Mouse (Mus musculus) CH12.LX (cell line): Measurements from ENCODE around the gene Etv6. TPM values are rescaled to one million over a fixed set of nuclear protein-coding genes. Genes with fewer than 3 reads are reported as not detected.
A peak's percentile ranks its signal among the peaks of the same experiment; 100 is the strongest.

Experiments
- DNase-seq: peaks from one replicate; pipeline ENCODE4 v3.0.0-alpha.2; 2013; ENCODE audit errors: extremely low read depth
- H3K27ac ChIP-seq: 2 replicates; pipeline ENCODE4 v1.5.1; 2012; ENCODE audit warnings: low read depth, mild to moderate bottlenecking, control low read depth, moderate library complexity; ENCODE audit not compliant: insufficient read depth
- H3K27me3 ChIP-seq: replicated peaks from 2 replicates; pipeline ENCODE3; 2012; ENCODE audit warnings: inconsistent platforms
- H3K36me3 ChIP-seq, 2 experiments: replicated peaks in 1 of 2; 2 replicates each; pipeline versions ENCODE3 to v1.6.1; 2012; ENCODE audit warnings: inconsistent platforms in 1 of 2, low read length in 1 of 2, mild to moderate bottlenecking in 1 of 2, mixed read lengths in 1 of 2, moderate library complexity in 1 of 2; ENCODE audit not compliant: control insufficient read depth in 1 of 2, insufficient read depth in 1 of 2
- H3K4me1 ChIP-seq, 2 experiments: 2 replicates each; pipeline ENCODE4 v1.6.1; 2012; ENCODE audit warnings: inconsistent platforms in 1 of 2, moderate library complexity in 1 of 2; ENCODE audit not compliant: insufficient read depth in 2 of 2, control insufficient read depth in 1 of 2
- H3K4me2 ChIP-seq: 2 replicates; pipeline ENCODE4 v1.6.1; 2012; ENCODE audit warnings: low read depth, mild to moderate bottlenecking, control low read depth; ENCODE audit not compliant: poor library complexity, insufficient read depth, severe bottlenecking
- H3K4me3 ChIP-seq, 3 experiments: fragments of 150-350 bp in 1 of 3; sonication (generic) in 1 of 3; replicated peaks in 1 of 3; 2 replicates each; pipeline versions ENCODE3 to v1.5.1; 2011 to 2012; ENCODE audit warnings: low read depth in 2 of 3, low read length in 2 of 3, mild to moderate bottlenecking in 2 of 3, moderate library complexity in 2 of 3, control low read depth in 1 of 3, improper control_type of control experiment in 1 of 3, inconsistent platforms in 1 of 3, mixed read lengths in 1 of 3; ENCODE audit not compliant: poor library complexity in 1 of 3
- H3K79me2 ChIP-seq: replicated peaks from 2 replicates; pipeline ENCODE4 v1.6.1; 2012; ENCODE audit warnings: mild to moderate bottlenecking, moderate library complexity; ENCODE audit not compliant: control insufficient read depth, poor library complexity, insufficient read depth, severe bottlenecking; ENCODE audit errors: extremely low read depth
- H3K9ac ChIP-seq: 2 replicates; pipeline ENCODE4 v1.6.1; 2012; ENCODE audit warnings: low read depth, mild to moderate bottlenecking, control low read depth, moderate library complexity; ENCODE audit not compliant: insufficient read depth
- H3K9me3 ChIP-seq: replicated peaks from 2 replicates; pipeline ENCODE3; 2012; ENCODE audit warnings: low read length, inconsistent platforms, mixed read lengths
- BHLHE40 ChIP-seq: IDR thresholded peaks from 2 replicates; pipeline ENCODE4 v1.6.1; 2011; ENCODE audit warnings: mild to moderate bottlenecking, low read depth, low read length, improper control_type of control experiment
- CHD2 ChIP-seq: IDR thresholded peaks from 2 replicates; pipeline ENCODE4 v1.6.1; 2011; ENCODE audit warnings: low read length, improper control_type of control experiment
- EP300 ChIP-seq: IDR thresholded peaks from 2 replicates; pipeline ENCODE4 v1.6.1; 2011; ENCODE audit warnings: low read length, improper control_type of control experiment
- HCFC1 ChIP-seq: IDR thresholded peaks from 2 replicates; pipeline ENCODE4 v1.6.1; 2012; ENCODE audit warnings: low read depth, mild to moderate bottlenecking, inconsistent platforms, low read length, improper control_type of control experiment
- IRF4 ChIP-seq: IDR thresholded peaks from 2 replicates; pipeline ENCODE4 v1.6.1; 2014; ENCODE audit warnings: low read depth, mild to moderate bottlenecking, inconsistent platforms, low read length, improper control_type of control experiment
- JUN ChIP-seq: IDR thresholded peaks from 2 replicates; pipeline ENCODE4 v1.6.1; 2011; ENCODE audit warnings: low read depth, mild to moderate bottlenecking, low read length, improper control_type of control experiment, moderate library complexity; ENCODE audit not compliant: insufficient read depth
- KAT2A ChIP-seq: IDR thresholded peaks from 2 replicates; pipeline ENCODE4 v1.6.1; 2012; ENCODE audit warnings: low read length, improper control_type of control experiment, inconsistent platforms; ENCODE audit not compliant: insufficient replicate concordance
- MAX ChIP-seq: IDR thresholded peaks from 2 replicates; pipeline ENCODE4 v1.6.1; 2011; ENCODE audit warnings: low read length, improper control_type of control experiment
- MAZ ChIP-seq: IDR thresholded peaks from 2 replicates; pipeline ENCODE4 v1.6.1; 2012; ENCODE audit warnings: low read depth, mild to moderate bottlenecking, inconsistent platforms, low read length, improper control_type of control experiment, moderate library complexity
- MEF2A ChIP-seq: IDR thresholded peaks from 2 replicates; pipeline ENCODE4 v1.6.1; 2014; ENCODE audit warnings: low read depth, mild to moderate bottlenecking, inconsistent platforms, low read length, improper control_type of control experiment, borderline replicate concordance
- NELFE ChIP-seq: IDR thresholded peaks from 2 replicates; pipeline ENCODE4 v1.6.1; 2011; ENCODE audit warnings: low read depth, low read length, improper control_type of control experiment
- NRF1 ChIP-seq: IDR thresholded peaks from 2 replicates; pipeline ENCODE4 v1.6.1; 2014; ENCODE audit warnings: low read depth, mild to moderate bottlenecking, inconsistent platforms, low read length, improper control_type of control experiment, moderate library complexity
- POLR2A ChIP-seq: IDR thresholded peaks from 2 replicates; pipeline ENCODE4 v1.6.1; 2011; ENCODE audit warnings: low read depth, mild to moderate bottlenecking, improper control_type of control experiment, low read length
- RAD21 ChIP-seq: IDR thresholded peaks from 2 replicates; pipeline ENCODE4 v1.6.1; 2011; ENCODE audit warnings: low read depth, mild to moderate bottlenecking, low read length, improper control_type of control experiment, moderate library complexity
- RCOR1 ChIP-seq: conservative IDR thresholded peaks from 2 replicates; pipeline ENCODE4 v1.6.1; 2012; ENCODE audit warnings: low read depth, mild to moderate bottlenecking, inconsistent platforms, low read length, improper control_type of control experiment
- SMC3 ChIP-seq: IDR thresholded peaks from 2 replicates; pipeline ENCODE4 v1.6.1; 2011; ENCODE audit warnings: low read depth, low read length, improper control_type of control experiment
- TBP ChIP-seq: conservative IDR thresholded peaks from 2 replicates; pipeline ENCODE4 v1.6.1; 2011; ENCODE audit warnings: low read depth, low read length, improper control_type of control experiment
- TCF12 ChIP-seq: IDR thresholded peaks from 2 replicates; pipeline ENCODE4 v1.6.1; 2014; ENCODE audit warnings: low read depth, mild to moderate bottlenecking, inconsistent platforms, low read length, improper control_type of control experiment
- UBTF ChIP-seq: IDR thresholded peaks from 2 replicates; pipeline ENCODE4 v1.6.1; 2012; ENCODE audit warnings: low read depth, mild to moderate bottlenecking, inconsistent platforms, low read length, improper control_type of control experiment, moderate library complexity
- USF1 ChIP-seq: IDR thresholded peaks from 2 replicates; pipeline ENCODE4 v1.6.1; 2014; ENCODE audit warnings: low read depth, mild to moderate bottlenecking, inconsistent platforms, low read length, improper control_type of control experiment
- USF2 ChIP-seq: conservative IDR thresholded peaks from 2 replicates; pipeline ENCODE4 v1.6.1; 2011; ENCODE audit warnings: low read depth, low read length, improper control_type of control experiment
- ZKSCAN1 ChIP-seq: IDR thresholded peaks from 2 replicates; pipeline ENCODE4 v1.6.1; 2012; ENCODE audit warnings: low read depth, inconsistent platforms, low read length, improper control_type of control experiment, borderline replicate concordance
- ZNF384 ChIP-seq: IDR thresholded peaks from 2 replicates; pipeline ENCODE4 v1.6.1; 2012; ENCODE audit warnings: low read depth, low read length, improper control_type of control experiment, inconsistent platforms
- dilution Hi-C: fragments of 300-500 bp; cut with MboI; formaldehyde crosslinking; loops from 2 replicates; pipeline ENCODE4 v1.14.3; 2020; ENCODE audit warnings: low sequenced_read_pairs; ENCODE audit not compliant: extremely low pct_unique_long_range_greater_than_20kb, extremely low pct_ligation_motif_present
- in situ Hi-C: fragments of 300-500 bp; cut with MboI; formaldehyde crosslinking; loops from 3 replicates; pipeline ENCODE4 v1.14.3; 2019; ENCODE audit warnings: low sequenced_read_pairs, low pct_ligation_motif_present, low pct_unique_long_range_greater_than_20kb, mixed read lengths
- polyA plus RNA-seq: library from polyadenylated mRNA; unstranded; fragments of >175 nt; gene quantifications from 2 replicates; pipeline ENCODE4 v1.2.1, GENCODE M21; 2012; ENCODE audit warnings: low read depth; ENCODE audit not compliant: insufficient read length
- total RNA-seq, 2 experiments: library from RNA; depleted of rRNA; stranded (reverse); fragments of 300-350 nt in 1 of 2; fragments of >200 nt in 1 of 2; gene quantifications; 2 replicates each; pipeline ENCODE4 v1.2.3; 2012 to 2014

The Etv6 gene
- total and polyA plus RNA-seq, 3 experiments: 7.6 to 29.5 (median 10.1) TPM

GRCm38 (mm10) chr6:133988011-133988410, 47.5 kb upstream of the Etv6 start:
- Histone ChIP-seq H3K4me2 (no peak overlapping the region), H3K9ac (no peak overlapping the region), H3K36me3 (no peaks in the 10 kb centered on the region), H3K4me3 (no peak overlapping the region), H3K9me3 (no peaks in the 10 kb centered on the region), H3K27ac (no peak overlapping the region), H3K27me3 (no peaks in the 10 kb centered on the region), H3K4me1 (peaks cover 0 to 27% of the 10 kb centered on the region in 2 experiments; a peak in 2 of 4 replicates), H3K79me2 (no peaks in the 10 kb centered on the region)
- in situ Hi-C loops: no loop called here
- DNase-seq: no peak
- TF ChIP-seq POLR2A (no peak), CHD2 (no peak), UBTF (no peak), NELFE (no peak), RCOR1 (no peak), ZNF384 (no peak)
- dilution Hi-C loops: no loop called here

DNA sequence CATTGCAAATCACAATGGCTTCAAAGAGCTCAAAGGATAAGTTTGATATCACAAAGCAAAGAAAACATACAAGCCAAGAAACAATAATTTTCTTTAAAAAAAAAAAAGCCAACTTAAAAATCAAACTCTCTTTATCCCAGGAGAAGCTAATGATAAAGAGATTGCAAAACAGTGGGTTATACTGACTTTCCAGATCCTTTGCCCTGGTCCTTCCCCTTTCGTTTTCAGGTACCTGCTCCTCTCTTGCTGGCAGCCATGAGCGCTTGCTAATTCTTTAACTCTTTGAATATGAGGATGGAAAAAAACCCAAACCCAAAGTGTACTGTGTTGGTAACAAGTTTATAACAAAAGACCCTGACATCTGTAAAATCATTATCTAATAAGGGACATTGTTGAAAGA, 38.0 kb upstream of the Etv6 start:
- Histone ChIP-seq H3K4me3 (no peak overlapping the region), H3K27me3 (no peaks in the 10 kb centered on the region), H3K9ac (no peak overlapping the region), H3K36me3 (no peaks in the 10 kb centered on the region), H3K9me3 (no peaks in the 10 kb centered on the region), H3K27ac (no peak overlapping the region), H3K4me1 (no peaks in the 10 kb centered on the region), H3K4me2 (peak overlapping the region; percentile 56; the same call in 1 of the 2 replicates), H3K79me2 (no peaks in the 10 kb centered on the region)
- dilution Hi-C loops (no loop called here), in situ Hi-C loops (no loop called here)
- TF ChIP-seq TCF12 (no peak), HCFC1 (no peak), MAZ (no peak), ZKSCAN1 (no peak), NRF1 (no peak), CHD2 (no peak), BHLHE40 (no peak), JUN (no peak), IRF4 (no peak), SMC3 (no peak)
- no peak for DNase-seq

DNA sequence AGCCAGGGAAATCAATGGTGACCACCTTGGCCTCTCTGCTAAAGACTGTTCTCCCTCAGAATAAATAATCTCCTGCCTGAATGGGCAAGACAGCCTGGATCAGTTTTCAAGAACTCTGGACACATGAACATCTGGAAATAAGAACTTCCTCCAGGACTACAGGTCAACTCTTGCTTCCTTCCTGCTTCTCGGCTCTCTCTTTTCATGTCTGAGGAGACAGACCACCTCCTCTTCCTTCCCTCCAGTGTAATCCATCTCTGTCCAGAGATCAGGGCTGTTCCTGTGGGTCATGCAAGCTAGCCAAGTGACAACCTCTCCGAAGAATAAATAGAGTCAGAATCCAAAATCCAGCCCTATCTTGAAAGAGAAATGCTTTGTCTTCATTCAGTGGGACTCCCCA, 37.6 kb upstream of the Etv6 start:
- Histone ChIP-seq H3K9ac (no peak overlapping the region), H3K9me3 (no peaks in the 10 kb centered on the region), H3K4me1 (no peaks in the 10 kb centered on the region), H3K36me3 (no peaks in the 10 kb centered on the region), H3K4me2 (no peak overlapping the region; the same call in 1 of the 2 replicates), H3K4me3 (no peak overlapping the region), H3K79me2 (no peaks in the 10 kb centered on the region), H3K27me3 (no peaks in the 10 kb centered on the region), H3K27ac (no peak overlapping the region)
- in situ Hi-C loops (no loop called here), dilution Hi-C loops (no loop called here)
- DNase-seq: no peak
- TF ChIP-seq MAX (no peak), ZNF384 (no peak), RCOR1 (no peak), UBTF (no peak), TBP (no peak), EP300 (no peak), NRF1 (no peak), TCF12 (no peak), MAZ (no peak), RAD21 (no peak), KAT2A (no peak), NELFE (no peak), USF1 (no peak), MEF2A (no peak), USF2 (no peak), CHD2 (no peak)
